Mouse (Mus musculus) liver, embryonic 16.5 days (tissue): Measurements from ENCODE around the gene Chrna7. TPM values are rescaled to one million over a fixed set of nuclear protein-coding genes. Genes with fewer than 3 reads are reported as not detected.

Source experiments
- ATAC-seq: fragments of 200-750 bp; cut with Nextera tagmentation; 2 replicates; pipeline ENCODE4 v1.8.0; 2017; ENCODE audit warnings: low read depth, mild to moderate bottlenecking, moderate number of reproducible peaks, moderate library complexity
- H3K27ac ChIP-seq: fragments of 300-500 bp; sonication (generic); 2 replicates; pipeline ENCODE4 v1.5.1; 2014; ENCODE audit warnings: mild to moderate bottlenecking, low read length
- H3K27me3 ChIP-seq: fragments of 300-500 bp; sonication (generic); 2 replicates; pipeline ENCODE4 v1.6.1; 2014; ENCODE audit warnings: low read depth, low read length, mixed read lengths; ENCODE audit not compliant: control insufficient read depth, insufficient read depth
- H3K36me3 ChIP-seq: fragments of 300-500 bp; sonication (generic); 2 replicates; pipeline ENCODE4 v1.6.1; 2014; ENCODE audit warnings: mild to moderate bottlenecking; ENCODE audit not compliant: control insufficient read depth, insufficient read depth
- H3K4me1 ChIP-seq: fragments of 300-500 bp; sonication (generic); 2 replicates; pipeline ENCODE4 v1.6.1; 2014; ENCODE audit warnings: low read depth, low read length, mixed read lengths; ENCODE audit not compliant: control insufficient read depth
- H3K4me2 ChIP-seq: fragments of 300-500 bp; sonication (generic); 2 replicates; pipeline ENCODE4 v1.6.1; 2014; ENCODE audit warnings: low read depth, low read length, mixed read lengths
- H3K4me3 ChIP-seq: fragments of 300-500 bp; sonication (generic); 2 replicates; pipeline ENCODE4 v1.5.1; 2014; ENCODE audit warnings: low read depth, mild to moderate bottlenecking, low read length
- H3K9ac ChIP-seq: fragments of 300-500 bp; sonication (generic); 2 replicates; pipeline ENCODE4 v1.6.1; 2014; ENCODE audit warnings: low read depth, low read length
- H3K9me3 ChIP-seq: fragments of 300-500 bp; sonication (generic); replicated peaks from 2 replicates; pipeline ENCODE4 v1.6.1; 2016; ENCODE audit warnings: low read length; ENCODE audit not compliant: control insufficient read depth
- WGBS: fragments of 180-500 bp; shearing (Covaris S2); extraction: QIAGEN DNeasy Blood & Tissue Kit; methylation state at CpG from one replicate; pipeline ENCODE4 v1.1.7; 2014; ENCODE audit not compliant: insufficient replicate concordance; 5-methylcytosine and 5-hydroxymethylcytosine counted together
- polyA plus RNA-seq: library from polyadenylated mRNA; unstranded; fragments of >200 nt; fragmentation: Nextera tagmentation; extraction: Ambion mirVana; gene quantifications from 2 replicates; pipeline ENCODE4 v1.2.1, GENCODE M21; 2015

Chrna7 gene
- polyA plus RNA-seq, 1 experiment from 2014 or later: not detected

DNA sequence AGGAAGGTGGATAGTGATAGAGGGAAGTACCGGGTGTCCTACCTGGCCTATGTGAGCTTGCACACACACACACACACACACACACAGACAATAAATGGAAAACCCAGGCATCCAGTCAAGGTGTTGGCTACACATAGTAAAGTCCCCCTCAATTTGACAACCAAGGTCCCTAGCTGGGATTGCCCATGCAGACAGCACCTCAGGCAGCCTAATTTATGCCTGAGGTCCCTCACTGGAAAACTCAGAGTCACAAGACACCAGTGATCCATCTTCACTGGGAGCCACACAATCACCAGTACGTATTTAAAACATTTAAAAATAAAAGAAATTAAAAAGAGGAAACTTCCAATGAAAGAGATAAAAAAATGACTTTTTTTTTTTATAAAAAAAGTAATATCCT lies 99.1 kb downstream of the Chrna7 start:
- Histone ChIP-seq H3K9ac (no peak overlapping the region), H3K9me3 (no peaks in the 10 kb centered on the region), H3K4me2 (no peak overlapping the region), H3K27ac (no peak overlapping the region), H3K27me3 (no peaks in the 10 kb centered on the region), H3K4me1 (no peaks in the 10 kb centered on the region), H3K4me3 (no peak overlapping the region), H3K36me3 (no peaks in the 10 kb centered on the region)
- no peak for ATAC-seq
- WGBS: 61% methylated on average over 2 of the region's 2 CpGs

DNA sequence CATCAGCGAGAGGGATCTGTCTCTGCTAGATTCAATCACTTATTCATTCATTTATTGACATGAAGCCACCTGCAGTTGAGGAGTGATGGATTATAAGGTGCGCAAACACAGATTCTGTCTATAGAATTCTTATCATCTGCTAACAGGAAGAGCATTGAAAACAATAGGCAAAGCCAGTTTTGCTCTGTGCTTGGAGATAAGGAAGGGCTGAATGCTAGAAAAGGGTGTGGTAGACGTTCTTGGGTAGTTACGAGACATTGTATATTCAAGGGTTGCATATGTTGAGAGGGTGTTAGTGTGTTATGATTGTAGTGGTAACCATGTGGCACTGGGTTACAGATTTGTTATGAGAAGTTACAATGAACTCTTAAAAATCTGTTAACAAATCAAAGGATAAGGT lies 103.0 kb downstream of the Chrna7 start:
- no peak overlapping the region for H3K4me2 ChIP-seq
- H3K9me3 ChIP-seq: no peaks in the 10 kb centered on the region
- H3K27ac ChIP-seq: no peak overlapping the region
- ATAC-seq: no peak
- 31% methylated on average over 4 of the region's 4 CpGs for WGBS
- H3K9ac ChIP-seq: no peak overlapping the region
- H3K36me3 ChIP-seq: no peaks in the 10 kb centered on the region
- H3K27me3 ChIP-seq: no peaks in the 10 kb centered on the region
- H3K4me1 ChIP-seq: no peaks in the 10 kb centered on the region
- H3K4me3 ChIP-seq: no peak overlapping the region

DNA sequence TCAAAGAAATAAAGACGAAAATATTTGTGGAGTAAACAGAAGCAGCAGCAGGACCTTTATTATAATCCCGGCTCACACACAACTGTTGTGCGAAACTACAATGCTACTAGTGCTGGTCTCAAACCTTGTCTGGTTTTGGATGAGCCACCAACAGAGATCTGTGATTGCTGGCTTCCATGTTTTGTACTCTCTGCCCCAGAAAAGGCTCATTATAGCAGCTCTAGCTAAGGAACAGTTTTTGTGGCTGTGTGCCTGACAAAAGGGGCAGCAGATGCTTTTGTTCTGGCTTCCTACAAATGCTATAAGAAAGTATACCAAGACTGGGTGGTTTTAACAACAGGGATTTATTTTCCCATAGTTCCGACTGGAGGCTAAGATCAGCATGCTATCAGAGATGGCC lies 126.4 kb downstream of the Chrna7 start:
- no peak for ATAC-seq
- WGBS: 58% methylated on average over 4 of the region's 4 CpGs
- Histone ChIP-seq H3K4me1 (no peaks in the 10 kb centered on the region), H3K27me3 (no peaks in the 10 kb centered on the region), H3K9ac (no peak overlapping the region), H3K4me3 (no peak overlapping the region), H3K9me3 (no peaks in the 10 kb centered on the region), H3K4me2 (no peak overlapping the region), H3K27ac (no peak overlapping the region), H3K36me3 (no peaks in the 10 kb centered on the region)

DNA sequence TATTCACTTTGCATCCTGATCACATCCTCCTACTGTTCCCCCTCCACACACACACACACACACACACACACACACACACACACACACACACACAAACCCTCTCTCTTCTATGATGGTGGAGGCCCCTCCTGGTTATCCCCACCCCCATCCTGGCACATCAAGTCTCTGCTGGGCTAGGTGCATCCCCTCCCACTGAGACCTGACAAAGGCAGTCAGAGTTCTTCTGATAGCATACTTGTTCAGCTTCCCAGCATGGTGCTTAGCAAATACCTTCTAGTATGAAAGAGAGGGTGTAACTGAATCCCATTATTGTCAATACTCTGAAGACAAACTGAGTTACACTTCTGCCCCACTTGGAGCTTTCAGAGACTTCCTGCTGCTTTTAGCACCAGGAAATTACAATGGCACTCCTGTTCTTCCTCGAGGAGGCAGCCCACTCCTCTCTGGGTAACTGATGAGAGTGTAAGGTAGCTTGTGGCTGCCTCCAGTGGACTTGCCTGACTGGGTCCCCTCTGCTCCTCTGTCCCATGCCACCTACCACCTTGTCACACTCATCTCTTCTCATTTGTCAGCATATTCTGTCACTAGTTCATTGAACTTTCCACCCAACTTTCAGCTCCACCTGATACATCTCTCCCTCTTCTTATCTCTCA lies 127.9 kb downstream of the Chrna7 start:
- ATAC-seq: no peak
- H3K36me3 ChIP-seq: no peaks in the 10 kb centered on the region

DNA sequence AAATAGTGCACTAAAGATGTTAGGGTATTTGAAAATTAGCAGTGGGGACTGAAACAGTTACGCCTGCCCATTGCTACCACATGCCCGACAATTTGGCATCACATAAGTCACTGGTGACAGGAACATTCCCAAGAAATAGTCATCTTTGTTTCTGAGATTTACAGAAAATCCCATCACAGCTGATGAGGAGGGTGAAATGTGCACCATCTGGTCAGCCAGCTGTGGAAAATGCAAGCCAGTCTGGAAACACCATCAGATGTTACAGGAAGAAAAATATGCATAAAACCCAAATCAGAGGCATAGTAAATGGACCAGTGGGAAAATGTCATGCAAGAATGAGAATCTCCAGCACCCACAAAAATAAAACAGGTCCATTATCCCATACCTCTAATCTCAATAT lies 151.4 kb downstream of the Chrna7 start:
- Histone ChIP-seq H3K27ac (no peak overlapping the region), H3K4me3 (no peak overlapping the region), H3K9ac (no peak overlapping the region), H3K27me3 (no peaks in the 10 kb centered on the region), H3K4me2 (no peak overlapping the region), H3K4me1 (no peaks in the 10 kb centered on the region), H3K36me3 (no peaks in the 10 kb centered on the region), H3K9me3 (no peaks in the 10 kb centered on the region)
- ATAC-seq: no peak
- WGBS: 60% methylated on average over 2 of the region's 2 CpGs

More for the DNA sequence above, 127.9 kb downstream of the Chrna7 start:
- Histone ChIP-seq H3K9ac (no peak overlapping the region), H3K27ac (no peak overlapping the region), H3K4me1 (no peaks in the 10 kb centered on the region), H3K4me2 (no peak overlapping the region), H3K4me3 (no peak overlapping the region), H3K9me3 (no peaks in the 10 kb centered on the region), H3K27me3 (no peaks in the 10 kb centered on the region)
- WGBS: 0% methylated on average over 1 of the region's 1 CpGs

Other genes starting within 250 kb of the Chrna7 start
- gene Otud7a, start 232.2 kb upstream of the Chrna7 start, polyA plus RNA-seq: not detected in 2 replicates